Mouse (Mus musculus) lung, postnatal 36 days (tissue): ENCODE data around the gene Ncor2.

Experiments used
- DNase-seq: peaks from one replicate; pipeline ENCODE4 v3.0.0; 2022; ENCODE audit warnings: mixed read lengths

Gene Ncor2

GRCm38 (mm10) chr5:125168101-125168500, 10.9 kb downstream of the Ncor2 start:
- no peak for DNase-seq

- DNase-seq: no peak
These were observed 11.5 kb downstream of the Ncor2 start for GRCm38 (mm10) chr5:125167524-125167923.

GRCm38 (mm10) chr5:125165993-125166392, 13.0 kb downstream of the Ncor2 start:
- DNase-seq: no peak

- DNase-seq: peak; percentile 82
These were observed 14.4 kb downstream of the Ncor2 start for GRCm38 (mm10) chr5:125164465-125165167.

GRCm38 (mm10) chr5:125163441-125164050, 15.5 kb downstream of the Ncor2 start:
- no peak for DNase-seq

GRCm38 (mm10) chr5:125162461-125162860, 16.6 kb downstream of the Ncor2 start:
- DNase-seq: no peak

- no peak for DNase-seq
These were observed 19.1 kb downstream of the Ncor2 start for GRCm38 (mm10) chr5:125159804-125160405.

GRCm38 (mm10) chr5:125159293-125159692, 19.7 kb downstream of the Ncor2 start:
- DNase-seq: peak; percentile 87

GRCm38 (mm10) chr5:125158232-125158961, 20.6 kb downstream of the Ncor2 start:
- DNase-seq: peak; percentile 67

- DNase-seq: peak; percentile 59
These were observed 21.5 kb downstream of the Ncor2 start for GRCm38 (mm10) chr5:125157375-125158033.

- peak; percentile 57 for DNase-seq
These were observed 22.4 kb downstream of the Ncor2 start for GRCm38 (mm10) chr5:125156418-125157205.

GRCm38 (mm10) chr5:125155451-125155850, 23.6 kb downstream of the Ncor2 start:
- no peak for DNase-seq

GRCm38 (mm10) chr5:125154989-125155388, 24.0 kb downstream of the Ncor2 start:
- no peak for DNase-seq

- DNase-seq: no peak
These were observed 24.8 kb downstream of the Ncor2 start for GRCm38 (mm10) chr5:125154178-125154577.

- no peak for DNase-seq
These were observed 25.7 kb downstream of the Ncor2 start for GRCm38 (mm10) chr5:125153201-125153816.

GRCm38 (mm10) chr5:125151872-125152534, 27.0 kb downstream of the Ncor2 start:
- DNase-seq: peak; percentile 30

- DNase-seq: peak; percentile 54
These were observed 28.0 kb downstream of the Ncor2 start for GRCm38 (mm10) chr5:125150951-125151564.

GRCm38 (mm10) chr5:125149142-125149541, 29.9 kb downstream of the Ncor2 start:
- DNase-seq: peak; percentile 69

GRCm38 (mm10) chr5:125148686-125149085, 30.3 kb downstream of the Ncor2 start:
- DNase-seq: peak; percentile 74

- DNase-seq: no peak
These were observed 30.8 kb downstream of the Ncor2 start for GRCm38 (mm10) chr5:125148173-125148572.
